Mouse (Mus musculus) lung, postnatal 10 days (tissue): Measurements from ENCODE around the gene Mlxip.

Experiments used
- DNase-seq: peaks from one replicate; pipeline ENCODE4 v3.0.0; 2021

The Mlxip gene

DNA sequence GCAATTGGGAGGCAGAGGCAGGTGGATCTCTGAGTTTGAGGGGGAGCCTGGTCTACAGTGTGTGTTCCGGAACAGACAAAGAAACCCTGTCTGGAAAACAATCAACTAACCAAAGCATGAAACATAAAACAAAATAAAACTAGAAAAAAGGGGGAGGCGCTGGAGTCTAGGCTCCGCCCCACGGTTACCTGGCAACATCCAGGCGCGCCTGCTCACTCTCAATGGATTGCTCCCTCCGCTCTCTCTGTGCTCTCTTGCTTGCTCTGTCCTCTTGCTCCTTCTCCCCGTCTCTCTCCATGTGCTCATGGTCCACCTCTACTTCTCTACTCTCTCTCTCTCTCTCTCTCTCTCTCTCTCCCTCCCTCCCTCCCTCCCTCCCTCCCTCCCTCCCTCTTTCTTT lies 11.9 kb upstream of the Mlxip start:
- DNase-seq: no peak

DNA sequence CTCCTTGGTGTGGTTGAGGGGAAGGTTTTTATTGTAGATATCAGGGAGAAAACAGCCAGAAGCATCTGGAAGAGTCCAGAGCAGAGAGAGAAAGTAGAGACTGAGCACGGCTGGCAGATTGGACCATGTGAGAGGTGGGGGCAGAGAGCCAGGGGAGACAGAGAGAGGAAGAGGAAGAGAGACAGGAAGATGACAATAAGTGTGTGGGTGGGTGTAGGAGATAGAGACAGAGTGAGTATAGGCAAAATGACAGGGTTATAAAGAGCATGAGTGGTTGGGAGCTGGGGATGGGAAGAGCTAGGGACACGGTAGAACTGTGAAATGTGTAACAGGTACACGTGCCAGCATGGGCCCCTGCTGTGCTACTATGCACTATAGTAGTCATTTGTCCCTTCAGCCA lies 6.1 kb upstream of the Mlxip start:
- no peak for DNase-seq

DNA sequence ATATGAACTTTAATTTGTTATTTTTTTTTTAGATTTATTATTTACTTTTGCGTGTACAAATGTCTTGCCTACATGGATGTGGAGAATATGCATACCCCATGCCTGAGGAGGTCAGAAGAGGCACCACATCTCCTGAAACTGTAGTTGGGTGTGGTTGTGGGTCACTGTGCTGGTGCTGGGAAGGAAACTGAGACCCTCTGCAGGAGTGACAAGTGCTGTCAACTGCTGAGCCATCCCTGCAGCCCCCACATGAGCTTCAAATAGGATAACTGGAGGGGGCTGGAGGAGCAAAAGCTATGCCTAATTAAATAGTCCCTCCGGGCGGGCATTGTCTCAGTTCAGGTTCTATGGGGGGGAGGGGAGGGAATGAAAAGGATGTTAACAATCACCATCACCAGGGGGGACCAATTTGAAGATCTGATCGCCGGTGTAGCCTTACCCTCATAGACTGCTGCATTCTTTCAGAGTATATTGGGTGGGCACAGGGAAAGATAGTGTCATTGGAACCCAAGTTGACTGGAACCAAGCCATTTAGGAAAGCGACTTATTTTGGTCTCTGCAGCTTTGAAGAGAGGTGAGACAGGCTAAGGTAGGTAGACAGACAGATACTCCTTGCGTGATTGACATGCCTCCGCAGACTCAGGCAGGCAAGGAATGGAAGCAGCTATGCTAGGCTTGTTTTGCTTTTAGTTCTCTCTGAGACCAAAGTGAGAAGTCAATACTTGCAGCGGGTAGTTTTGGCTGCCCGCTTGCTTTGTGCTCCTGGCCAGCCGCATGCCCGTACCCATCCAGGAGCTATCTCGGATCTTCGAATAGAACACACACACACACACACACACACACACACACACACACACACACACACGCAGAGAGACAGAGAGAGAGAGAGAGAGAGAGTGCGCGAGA lies 3.8 kb upstream of the Mlxip start:
- no peak for DNase-seq

DNA sequence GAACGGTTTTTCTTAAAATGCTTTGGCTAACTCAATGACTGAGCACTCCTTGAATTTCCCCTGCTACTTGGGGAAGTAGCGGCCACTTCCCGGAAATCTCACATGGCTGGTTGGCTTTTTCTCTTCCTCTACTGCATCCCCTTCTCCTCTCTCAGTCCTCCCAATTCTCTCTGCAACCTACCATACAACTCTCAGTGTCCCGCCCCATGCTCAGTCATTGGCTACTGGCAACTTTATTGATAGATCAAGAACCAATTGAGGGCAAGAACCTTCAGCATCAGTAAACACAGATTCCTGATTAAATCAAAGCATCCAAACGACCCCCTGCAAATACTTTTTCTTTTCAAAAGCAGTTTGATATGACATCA lies 3.2 kb upstream of the Mlxip start:
- peak; percentile 44 for DNase-seq

DNA sequence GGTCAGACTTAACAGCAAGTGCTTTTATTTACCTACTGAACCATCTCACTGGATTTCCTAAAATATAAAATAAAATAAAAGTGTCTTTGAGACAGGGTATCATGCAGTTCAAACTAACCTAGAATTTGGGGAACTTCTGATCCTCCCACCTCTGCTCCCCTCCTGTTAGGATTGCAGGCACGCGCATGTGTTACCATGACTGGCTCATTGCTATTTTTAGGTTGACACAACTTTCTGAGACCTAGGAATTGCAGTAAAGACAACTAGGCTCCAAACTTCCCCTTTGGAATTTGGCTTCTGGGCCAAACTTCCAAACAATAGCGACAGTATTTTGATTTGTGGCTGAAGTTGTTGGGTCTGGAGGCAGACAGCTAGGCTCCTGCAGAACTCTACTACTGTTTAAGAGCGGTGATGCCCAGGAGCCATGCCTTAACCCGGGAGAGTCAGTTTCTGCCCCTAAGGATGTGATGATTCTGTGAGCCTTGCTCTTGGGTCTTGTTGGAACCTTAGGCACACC lies 754 bp upstream of the Mlxip start:
- DNase-seq: no peak

DNA sequence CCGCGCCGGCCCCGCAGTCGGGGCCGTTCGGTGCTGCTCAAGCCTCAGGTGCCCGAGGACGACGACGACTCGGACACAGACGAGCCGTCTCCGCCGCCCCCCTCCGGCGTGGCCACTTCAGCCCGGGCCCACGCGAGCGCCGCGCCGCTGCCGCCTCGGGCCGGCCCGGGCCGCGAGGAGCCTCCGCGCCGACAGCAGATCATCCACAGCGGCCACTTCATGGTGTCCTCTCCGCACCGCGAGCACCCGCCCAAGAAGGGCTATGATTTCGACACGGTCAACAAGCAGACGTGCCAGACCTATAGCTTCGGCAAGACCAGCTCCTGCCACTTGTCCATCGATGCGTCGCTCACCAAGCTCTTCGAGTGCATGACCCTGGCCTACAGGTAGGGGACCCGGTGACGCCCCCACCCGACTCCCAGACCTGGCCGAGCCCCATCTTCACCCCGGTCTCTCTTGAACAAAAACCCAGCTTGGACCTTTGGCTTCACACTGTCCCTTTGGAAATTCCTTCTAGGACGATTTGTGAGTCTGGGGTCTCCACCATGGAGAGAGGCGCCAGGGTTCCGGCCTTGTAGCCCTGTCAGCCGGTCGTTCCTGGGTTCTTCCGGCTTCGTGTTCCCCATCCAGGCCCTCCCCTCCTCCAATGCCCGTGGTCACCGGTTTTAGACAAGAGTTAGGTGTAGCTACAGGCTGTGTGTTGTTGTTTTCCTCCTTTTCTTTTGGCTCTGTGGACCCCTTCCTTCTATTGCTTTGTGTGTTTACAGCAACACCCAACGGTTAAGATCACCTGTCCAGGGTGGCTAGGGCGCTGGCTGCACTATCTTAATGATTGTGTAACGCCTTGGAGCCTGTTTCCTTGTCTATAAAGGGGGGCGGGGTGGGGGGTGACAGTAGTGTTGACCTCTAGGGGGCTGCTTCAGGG lies 621 bp downstream of the Mlxip start:
- no peak for DNase-seq

DNA sequence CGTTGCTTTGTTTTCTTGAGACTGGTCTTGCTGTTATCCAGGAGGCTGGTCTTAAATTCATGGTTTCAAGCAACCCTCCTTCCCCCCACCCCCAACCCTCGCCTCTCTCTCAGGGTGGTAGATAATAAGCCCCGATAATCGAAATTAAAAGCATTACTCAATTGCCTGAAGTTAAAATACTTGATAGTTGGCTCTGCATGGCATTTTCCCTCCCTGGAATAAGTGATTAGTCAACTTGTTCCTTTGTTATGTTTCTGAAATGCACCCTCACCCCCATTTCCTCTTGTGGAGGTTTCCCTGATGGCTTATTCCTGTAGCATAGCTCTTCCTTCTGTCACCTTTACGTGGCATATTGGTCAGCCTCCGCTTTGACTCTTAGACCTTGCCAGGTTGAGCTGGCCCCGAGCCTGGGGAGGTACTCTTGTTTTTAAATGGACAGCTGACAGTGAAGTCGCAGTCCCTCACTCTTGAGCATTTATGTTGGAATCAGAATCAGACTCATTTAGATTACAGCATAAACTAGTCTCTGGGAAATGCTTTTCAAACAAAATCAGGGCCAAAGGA lies 2.4 kb downstream of the Mlxip start:
- DNase-seq: no peak

DNA sequence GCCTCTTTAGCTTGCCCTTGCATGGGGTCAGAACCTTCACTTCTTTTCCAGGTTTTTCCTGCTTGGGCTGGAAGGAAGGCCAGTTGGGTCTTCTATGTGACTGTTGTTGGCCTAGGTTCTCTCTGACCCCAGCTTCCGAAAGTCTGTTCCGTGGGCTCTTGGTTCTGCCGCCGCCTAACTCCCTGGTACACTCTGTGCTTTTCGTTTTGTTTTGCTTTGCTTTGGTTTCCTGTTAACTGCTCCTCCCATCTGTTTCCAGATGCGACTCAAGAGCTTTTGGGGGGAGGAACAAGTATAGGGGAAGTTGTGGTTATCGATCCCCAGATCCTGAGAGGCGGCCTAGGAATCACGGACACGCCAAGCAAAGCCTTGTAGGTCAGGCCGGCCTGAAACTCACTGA lies 3.2 kb downstream of the Mlxip start:
- peak; percentile 45 for DNase-seq

DNA sequence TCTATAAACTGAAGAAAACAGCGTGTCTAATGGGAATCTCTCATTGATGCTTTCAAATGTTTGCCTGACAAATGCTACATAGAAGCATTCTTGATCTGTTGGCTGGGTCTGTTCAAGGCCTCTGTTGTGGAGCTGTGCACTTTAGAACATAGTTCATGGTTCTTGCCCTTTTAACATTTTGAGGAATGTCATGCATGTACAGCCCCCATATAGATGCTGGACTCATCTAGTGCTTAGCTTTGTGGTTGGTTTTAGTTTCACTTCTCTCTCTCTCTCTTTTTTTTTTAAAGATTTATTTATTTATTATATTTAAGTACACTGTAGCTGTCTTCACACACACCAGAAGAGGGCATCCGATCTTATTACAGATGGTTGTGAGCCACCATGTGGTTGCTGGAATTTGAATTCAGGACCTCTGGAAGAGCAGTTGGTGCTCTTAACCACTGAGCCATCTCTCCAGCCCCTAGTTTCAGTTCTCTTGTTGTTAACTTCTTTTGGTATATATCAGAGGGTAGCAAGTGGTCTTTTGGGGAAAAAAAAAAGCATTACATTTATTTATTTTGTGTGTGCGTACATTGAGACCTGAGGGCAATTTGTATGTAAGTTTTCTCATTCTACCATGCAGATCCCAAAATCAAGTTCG lies 4.4 kb downstream of the Mlxip start:
- DNase-seq: no peak

DNA sequence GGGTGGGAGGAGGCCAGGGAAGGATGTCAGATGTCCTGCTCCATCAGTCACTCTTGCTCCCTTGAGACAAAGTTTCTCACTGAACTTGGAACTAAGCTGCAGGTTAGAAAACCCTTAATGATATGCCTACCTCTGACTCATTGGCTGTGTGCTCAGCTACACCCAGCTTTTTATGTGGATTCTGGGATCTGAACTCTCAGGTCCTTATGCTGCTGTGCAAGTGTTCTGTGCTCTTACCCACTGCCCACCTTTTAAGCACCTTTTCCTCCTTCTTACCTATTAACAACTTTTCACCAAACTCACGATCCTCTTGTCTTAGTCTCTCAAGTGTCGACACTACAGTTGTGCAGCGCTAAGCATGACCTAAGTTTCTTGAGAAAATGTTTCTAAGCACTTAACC lies 9.9 kb downstream of the Mlxip start:
- no peak for DNase-seq

DNA sequence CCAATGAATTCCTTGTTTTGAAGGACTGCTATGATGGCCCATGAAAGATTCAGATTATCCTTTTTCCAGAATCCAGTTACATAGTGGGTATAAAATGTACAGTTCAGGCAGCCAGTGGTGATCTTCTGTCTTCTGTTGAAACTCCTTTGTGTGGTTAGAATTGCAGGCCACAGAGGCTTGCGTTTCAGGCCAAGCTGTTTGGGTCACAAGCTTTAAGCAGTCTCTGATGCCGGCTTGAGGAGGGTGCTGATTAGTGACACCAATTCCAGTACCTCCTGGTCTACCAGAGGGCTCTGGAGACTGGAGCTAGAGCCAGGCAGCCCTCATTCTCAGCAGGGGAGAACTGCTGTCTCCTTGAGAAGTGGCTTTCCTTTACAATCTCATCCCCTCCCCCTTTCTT lies 12.4 kb downstream of the Mlxip start:
- DNase-seq: no peak

DNA sequence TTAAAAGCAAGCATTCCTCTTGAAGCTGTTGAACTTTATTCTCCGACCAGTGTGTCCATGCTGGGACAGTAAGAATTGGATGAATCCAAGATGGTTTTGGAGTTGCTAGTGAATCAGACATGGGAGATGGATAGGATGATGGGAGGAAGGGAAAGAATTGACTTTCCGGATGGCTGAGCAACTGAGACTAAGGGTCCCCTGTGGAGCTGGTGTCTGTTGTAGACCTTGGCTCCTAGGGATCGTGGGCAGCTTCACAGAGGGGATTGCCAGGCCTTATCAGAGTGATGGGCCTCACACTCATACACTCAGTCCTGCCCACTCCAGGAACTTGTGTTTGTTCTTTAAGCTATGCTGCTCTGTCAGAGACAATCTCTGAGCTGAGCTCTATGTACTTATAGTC lies 13.6 kb downstream of the Mlxip start:
- no peak for DNase-seq

DNA sequence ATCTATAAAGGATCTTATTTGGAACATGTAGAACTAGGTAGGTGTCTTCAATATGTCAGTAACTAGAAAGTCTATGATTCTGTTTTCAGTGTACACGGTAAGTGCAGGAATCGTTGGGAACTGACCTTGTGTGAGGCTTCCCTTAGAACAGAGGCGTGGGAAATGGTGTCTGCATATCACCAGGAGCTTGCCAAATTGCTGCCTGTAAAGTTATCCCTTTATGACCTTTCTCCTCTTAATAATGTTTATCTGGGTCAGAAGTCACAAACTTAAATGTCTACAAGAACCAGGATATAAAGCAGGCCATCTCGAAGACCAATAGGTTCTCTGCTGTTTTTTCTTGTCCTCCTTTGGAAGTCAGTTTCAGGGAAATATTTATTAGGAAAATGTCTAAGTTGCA lies 17.6 kb downstream of the Mlxip start:
- DNase-seq: no peak

DNA sequence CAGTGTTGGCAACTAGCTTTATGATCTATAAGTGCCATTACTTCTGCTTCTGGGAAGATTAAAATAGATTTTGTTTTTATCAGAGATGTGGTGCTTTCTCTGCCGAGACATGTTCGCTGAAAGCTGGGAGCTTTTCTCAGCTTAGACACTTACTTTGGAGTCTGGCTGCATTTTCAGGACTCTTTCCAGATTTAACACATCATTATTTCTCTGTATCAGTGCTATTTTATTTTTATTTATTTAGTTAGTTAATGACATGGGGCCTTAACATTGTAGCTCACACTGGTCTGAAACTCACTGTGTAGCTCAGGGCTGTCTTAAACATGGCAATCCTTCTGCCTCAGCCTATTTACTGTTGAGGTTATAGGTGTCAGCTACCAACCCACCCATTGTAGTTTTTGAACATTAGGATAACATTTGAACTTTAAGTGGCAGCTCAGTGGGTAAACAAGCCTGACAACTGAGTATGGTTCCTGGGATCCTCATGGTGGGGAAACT lies 19.3 kb downstream of the Mlxip start:
- DNase-seq: peak; percentile 38

DNA sequence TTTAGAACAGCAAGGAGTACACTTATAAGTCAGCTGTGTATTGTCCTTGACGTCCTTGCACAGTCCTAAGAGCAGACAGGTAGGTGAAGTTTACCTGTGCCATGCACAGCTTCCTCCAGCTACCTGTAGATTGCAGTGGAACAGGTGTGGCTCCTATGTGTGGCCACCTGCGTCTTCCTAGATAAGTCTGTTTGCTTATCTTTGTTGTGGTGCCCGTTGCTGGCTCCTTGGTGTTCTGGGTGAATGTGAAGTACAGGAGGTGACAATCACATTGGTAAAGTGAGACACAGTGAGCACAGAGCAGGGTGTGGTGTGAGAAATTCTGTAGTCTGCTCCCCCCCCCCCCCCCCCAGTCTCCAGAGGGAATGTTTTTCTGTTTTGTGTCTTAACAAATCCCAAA lies 21.6 kb downstream of the Mlxip start:
- no peak for DNase-seq

DNA sequence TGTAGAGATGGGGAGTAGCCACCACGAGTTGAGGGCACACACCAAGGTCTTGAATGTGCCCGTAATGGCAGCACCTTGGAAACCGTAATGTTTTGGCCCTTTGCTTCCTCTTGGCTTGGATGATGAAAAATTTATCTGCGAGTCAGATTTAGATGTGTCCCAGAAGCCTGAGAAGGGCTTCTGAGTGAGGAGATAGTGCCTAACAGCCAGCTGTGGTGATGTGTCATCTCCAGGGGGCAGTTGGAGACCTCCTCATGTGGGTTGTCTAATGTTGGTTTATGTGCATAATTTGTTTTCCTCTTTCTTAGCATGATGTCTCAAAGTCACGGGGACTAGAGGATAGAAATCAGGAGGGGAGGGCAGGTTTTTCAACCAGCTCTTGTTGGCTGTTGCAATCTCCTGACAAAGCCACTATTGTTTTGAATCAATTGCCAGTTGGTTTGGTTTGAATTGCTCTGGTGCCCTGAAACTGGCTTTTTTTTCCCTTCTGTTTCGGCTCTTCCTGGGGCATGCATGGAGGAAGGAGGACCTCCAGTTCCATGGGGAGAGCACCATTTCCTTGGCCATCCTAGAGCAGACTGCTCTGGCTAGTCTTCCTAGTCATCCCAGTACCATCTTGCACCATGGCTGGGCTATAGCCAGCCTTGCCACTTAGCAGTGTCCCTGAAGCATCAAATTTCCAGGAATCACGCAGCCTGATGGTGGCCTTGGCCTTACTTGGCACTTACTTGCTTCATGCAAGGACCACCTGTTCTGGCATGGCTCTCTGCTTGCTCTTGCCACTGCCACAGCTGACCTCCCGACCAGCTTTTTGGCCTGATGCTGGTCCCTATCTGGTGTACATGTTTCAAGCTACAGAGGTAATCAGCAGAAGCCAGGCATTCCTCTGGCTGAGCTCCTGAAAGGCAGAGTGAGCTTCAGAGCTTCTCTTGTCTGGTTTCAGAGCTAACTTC lies 22.2 kb downstream of the Mlxip start:
- no peak for DNase-seq

DNA sequence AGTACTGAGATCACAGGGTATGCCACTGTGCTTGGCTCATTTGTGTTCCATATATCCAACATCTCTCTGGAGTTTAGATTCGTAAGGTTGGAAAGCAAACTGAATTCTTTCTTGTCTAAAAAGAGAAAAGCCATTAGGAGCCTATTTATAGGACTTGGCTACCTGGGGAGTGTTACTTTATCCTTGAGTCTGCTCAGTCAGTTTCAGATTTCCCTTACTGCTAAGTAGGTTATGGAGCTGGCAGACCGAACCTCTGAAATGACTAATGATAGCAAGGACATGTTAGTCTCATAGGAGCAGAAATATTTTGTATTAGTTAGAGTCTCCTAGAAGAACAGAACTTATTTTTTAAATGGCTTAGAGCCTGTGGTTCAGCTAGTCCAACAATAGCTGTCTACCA lies 29.3 kb downstream of the Mlxip start:
- no peak for DNase-seq

DNA sequence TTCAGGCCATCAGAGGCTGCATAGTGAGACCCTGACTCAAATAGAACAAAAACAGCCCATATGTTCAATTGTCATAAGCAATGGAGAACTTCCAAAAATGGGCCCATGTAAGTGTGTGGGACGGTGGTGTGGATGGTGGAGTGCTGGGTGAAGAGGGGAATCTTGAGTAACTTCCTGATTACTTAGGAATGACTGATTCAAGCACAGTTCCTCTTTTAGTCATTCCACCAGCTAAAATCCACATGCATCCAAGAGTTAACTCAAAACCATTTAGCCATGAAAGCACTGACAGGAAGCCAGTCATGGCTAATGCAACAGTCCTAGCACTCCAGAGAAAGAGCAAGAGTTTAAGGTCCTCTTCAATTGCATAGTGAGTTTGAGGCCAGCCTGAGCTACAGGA lies 33.0 kb downstream of the Mlxip start:
- no peak for DNase-seq

DNA sequence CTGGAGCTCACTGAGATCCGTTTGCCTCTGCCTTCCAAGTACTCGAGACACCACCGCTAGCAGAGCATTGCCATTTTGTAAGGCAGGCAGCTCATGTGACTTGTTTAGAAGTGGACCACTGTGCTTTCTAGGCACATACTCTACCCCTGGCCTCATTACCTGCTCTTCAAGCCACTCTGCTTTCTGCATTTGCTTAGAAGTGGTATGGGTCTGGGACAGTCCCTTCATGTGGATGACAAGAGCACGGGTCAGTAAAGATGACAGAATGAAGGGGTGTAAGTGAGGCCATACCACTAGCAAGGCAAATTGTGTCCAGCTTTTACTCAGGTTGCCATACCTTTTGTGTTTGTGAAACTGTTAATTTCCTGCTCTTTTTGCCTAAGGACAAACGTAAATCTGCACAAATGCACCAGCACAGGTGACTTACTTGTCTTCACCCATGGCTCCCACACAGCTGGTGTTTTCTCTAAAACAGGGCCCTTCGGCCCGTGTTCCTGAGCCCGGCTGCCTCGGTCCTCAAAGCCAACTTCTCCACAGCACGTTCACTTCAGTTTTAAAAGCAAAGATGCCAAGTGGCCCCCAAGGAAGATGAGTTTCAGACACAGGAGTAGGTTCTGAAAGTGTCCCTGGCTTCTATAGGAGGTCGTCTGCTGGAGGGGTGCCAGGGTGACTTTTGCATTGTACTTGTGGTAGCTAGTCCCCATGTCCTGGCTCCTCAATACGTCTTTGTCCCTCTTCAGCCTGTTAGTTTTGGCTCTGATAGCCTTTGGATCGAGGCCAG lies 37.1 kb downstream of the Mlxip start:
- DNase-seq: peak; percentile 89

DNA sequence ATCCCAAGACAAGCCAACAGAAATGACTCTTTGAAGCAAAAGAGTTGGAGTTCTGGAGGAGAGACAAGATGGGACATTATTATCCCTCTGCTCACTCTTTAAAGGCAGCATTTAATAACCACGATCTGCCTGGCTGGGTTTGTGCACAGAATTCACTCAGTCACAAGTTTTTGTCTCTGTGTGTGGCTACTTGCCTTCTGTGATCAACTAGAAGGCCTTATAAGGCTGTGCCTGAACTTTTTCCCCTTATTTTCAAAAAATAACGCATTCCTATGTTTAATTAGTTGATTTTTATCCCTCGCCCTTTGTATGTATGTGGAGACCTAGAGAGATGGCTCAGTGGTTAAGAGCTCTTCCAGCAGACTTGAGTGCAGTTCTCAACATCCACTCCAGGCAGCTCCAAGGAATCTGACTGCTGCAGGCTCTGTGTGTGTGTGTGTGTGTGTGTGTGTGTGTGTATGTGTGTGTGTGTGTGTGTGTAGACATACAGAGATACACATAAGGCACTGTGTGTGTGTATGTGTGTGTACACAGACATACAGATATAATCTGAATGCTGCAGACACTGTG lies 37.8 kb downstream of the Mlxip start:
- peak; percentile 38 for DNase-seq
